Mouse (Mus musculus) heart, postnatal 0 days (tissue): ENCODE measurements at regions not wholly inside any gene's neighbourhood (a gene's known extent, or its start where the extent isn't known, plus 50 kb on each side); places are given as distances from the start of the nearest gene placed in this dataset.

ENCODE experiments used
- ATAC-seq: fragments of 200-750 bp; cut with Nextera tagmentation; 2 replicates; pipeline ENCODE4 v1.8.0; 2017; ENCODE audit warnings: low read depth, moderate number of reproducible peaks, moderate library complexity; ENCODE audit not compliant: insufficient read depth
- DNase-seq: peaks from one replicate; pipeline ENCODE4 v3.0.0-alpha.2; 2016; ENCODE audit warnings: low spot score
- H3K27ac ChIP-seq: fragments of 300-500 bp; sonication (generic); 2 replicates; pipeline ENCODE4 v1.5.1; 2014; ENCODE audit warnings: low read depth, mild to moderate bottlenecking
- H3K27me3 ChIP-seq: fragments of 300-500 bp; sonication (generic); 2 replicates; pipeline ENCODE4 v1.6.1; 2014; ENCODE audit warnings: low read length, mixed read lengths; ENCODE audit not compliant: control insufficient read depth, insufficient read depth
- H3K36me3 ChIP-seq: fragments of 300-500 bp; sonication (generic); replicated peaks from 2 replicates; pipeline ENCODE4 v1.6.1; 2014; ENCODE audit warnings: low read length, mixed read lengths; ENCODE audit not compliant: control insufficient read depth, insufficient read depth
- H3K4me1 ChIP-seq: fragments of 300-500 bp; sonication (generic); 2 replicates; pipeline ENCODE4 v1.6.1; 2014; ENCODE audit warnings: antibody characterized with exemption; ENCODE audit not compliant: control insufficient read depth, insufficient read depth
- H3K4me2 ChIP-seq: fragments of 300-500 bp; sonication (generic); 2 replicates; pipeline ENCODE4 v1.6.1; 2014; ENCODE audit warnings: low read depth, mild to moderate bottlenecking, low read length, moderate library complexity
- H3K4me3 ChIP-seq: fragments of 300-500 bp; sonication (generic); 2 replicates; pipeline ENCODE4 v1.5.1; 2014; ENCODE audit warnings: low read depth, low read length
- H3K9ac ChIP-seq: fragments of 300-500 bp; sonication (generic); replicated peaks from 2 replicates; pipeline ENCODE4 v1.6.1; 2014; ENCODE audit warnings: low read depth, low read length, mixed read lengths
- H3K9me3 ChIP-seq: fragments of 300-500 bp; sonication (generic); replicated peaks from 2 replicates; pipeline ENCODE4 v1.6.1; 2016; ENCODE audit warnings: low read length; ENCODE audit not compliant: control insufficient read depth
- CTCF ChIP-seq: IDR thresholded peaks from 2 replicates; pipeline ENCODE4 v1.5.1; 2016; ENCODE audit warnings: antibody characterized with exemption, control low read depth, low read depth
- EP300 ChIP-seq: IDR thresholded peaks from 2 replicates; pipeline ENCODE4 v1.6.1; 2016; ENCODE audit warnings: antibody characterized with exemption, low read depth
- WGBS: fragments of 180-500 bp; shearing (Covaris S2); extraction: QIAGEN DNeasy Blood & Tissue Kit; methylation state at CpG from one replicate; pipeline ENCODE4 v1.1.7; 2014; 5-methylcytosine and 5-hydroxymethylcytosine counted together

GRCm38 (mm10) chr14:67550462-67551185 is 1541.6 kb upstream of the Gulo start:
- H3K4me2 ChIP-seq = no peak overlapping the region
- H3K4me1 ChIP-seq = no peaks in the 10 kb centered on the region
- no peak overlapping the region for H3K9ac ChIP-seq
- H3K9me3 ChIP-seq = no peaks in the 10 kb centered on the region
- TF ChIP-seq CTCF = no peak
- ATAC-seq = no peak
- no peak for DNase-seq
- no peaks in the 10 kb centered on the region for H3K27me3 ChIP-seq
- 70% methylated on average over 6 of the region's 6 CpGs for WGBS
- no peaks in the 10 kb centered on the region for H3K36me3 ChIP-seq
- no peak overlapping the region for H3K27ac ChIP-seq
- no peak overlapping the region for H3K4me3 ChIP-seq

GRCm38 (mm10) chr14:67548750-67549149 is 1539.7 kb upstream of the Gulo start:
- Histone ChIP-seq H3K4me2 (no peak overlapping the region), H3K27me3 (no peaks in the 10 kb centered on the region), H3K36me3 (no peaks in the 10 kb centered on the region), H3K27ac (no peak overlapping the region), H3K9ac (no peak overlapping the region), H3K9me3 (0 out of 2 replicates have a peak, but pooled peaks cover under 1% of the 10 kb centered on the region), H3K4me1 (no peaks in the 10 kb centered on the region), H3K4me3 (no peak overlapping the region)
- DNase-seq (no peak), ATAC-seq (no peak)
- peak; percentile 22; the same call in 1 of the 2 replicates for TF ChIP-seq CTCF
- TF ChIP-seq EP300 = no peak
- 82% methylated on average over 6 of the region's 6 CpGs for WGBS

GRCm38 (mm10) chr14:67545036-67545435 is 1536.0 kb upstream of the Gulo start:
- 60% methylated on average over 5 of the region's 5 CpGs for WGBS
- no peak for DNase-seq

GRCm38 (mm10) chr14:67541271-67541711 is 1532.3 kb upstream of the Gulo start:
- 0 out of 2 replicates have a peak, but pooled peaks cover 4% of the 10 kb centered on the region for H3K4me1 ChIP-seq
- no peaks in the 10 kb centered on the region for H3K27me3 ChIP-seq
- no peak overlapping the region for H3K4me3 ChIP-seq
- ATAC-seq = no peak
- peaks cover 9% of the 10 kb centered on the region; the same call in 1 of the 2 replicates for H3K9me3 ChIP-seq
- 28% methylated on average over 4 of the region's 4 CpGs for WGBS
- H3K4me2 ChIP-seq = no peak overlapping the region
- no peak for TF ChIP-seq CTCF
- H3K9ac ChIP-seq = no peak overlapping the region
- no peaks in the 10 kb centered on the region for H3K36me3 ChIP-seq
- no peak overlapping the region for H3K27ac ChIP-seq
- DNase-seq = no peak

More at GRCm38 (mm10) chr14:67545036-67545435, 1536.0 kb upstream of the Gulo start:
- Histone ChIP-seq H3K9me3 (peaks cover 9% of the 10 kb centered on the region; the same call in 1 of the 2 replicates), H3K9ac (no peak overlapping the region), H3K4me3 (no peak overlapping the region), H3K27me3 (no peaks in the 10 kb centered on the region), H3K4me2 (no peak overlapping the region), H3K4me1 (no peaks in the 10 kb centered on the region), H3K36me3 (no peaks in the 10 kb centered on the region), H3K27ac (no peak overlapping the region)
- TF ChIP-seq CTCF (no peak), EP300 (no peak)
- ATAC-seq = no peak

GRCm38 (mm10) chr14:67538696-67539095 is 1529.7 kb upstream of the Gulo start:
- no peak for TF ChIP-seq EP300
- TF ChIP-seq CTCF = 0 out of 2 replicates have a peak, but pooled peaks have one; percentile 1
- WGBS = 46% methylated on average over 9 of the region's 9 CpGs
- ATAC-seq = no peak
- Histone ChIP-seq H3K9me3 (peaks cover 8% of the 10 kb centered on the region; the same call in 1 of the 2 replicates), H3K4me1 (0 out of 2 replicates have a peak, but pooled peaks cover 4% of the 10 kb centered on the region), H3K27me3 (no peaks in the 10 kb centered on the region), H3K36me3 (no peaks in the 10 kb centered on the region), H3K4me3 (no peak overlapping the region), H3K27ac (no peak overlapping the region), H3K4me2 (no peak overlapping the region), H3K9ac (no peak overlapping the region)
- DNase-seq = no peak
